Mouse (Mus musculus) c-Kit-positive CD71-positive TER-119-negative erythroid progenitor cells, embryonic 14.5 days (primary cell): Measurements from ENCODE around the gene Xpc.
A peak's percentile ranks its signal among the peaks of the same experiment; 100 is the strongest.
"Not testable (repeated sequence)": the region's sequence is repeated elsewhere in the genome, so short reads cannot be mapped to it uniquely, and the experiment has no call there.

Source experiments
- DNase-seq: peaks from one replicate; pipeline ENCODE4 v3.0.0-alpha.2; 2013; ENCODE audit warnings: low read depth

Gene Xpc

GRCm38 (mm10) chr6:91472319-91472718 is 43.4 kb downstream of the Xpc start:
- peak; percentile 33 for DNase-seq

- not testable (repeated sequence) for DNase-seq
Measured at GRCm38 (mm10) chr6:91471427-91471826, 44.3 kb downstream of the Xpc start.

GRCm38 (mm10) chr6:91470712-91471111 is 45.0 kb downstream of the Xpc start:
- DNase-seq, result no peak

- no peak for DNase-seq
Measured at GRCm38 (mm10) chr6:91467106-91467505, 48.6 kb downstream of the Xpc start.

GRCm38 (mm10) chr6:91465756-91466155 is 49.9 kb downstream of the Xpc start:
- no peak for DNase-seq

GRCm38 (mm10) chr6:91459471-91459870 is 56.2 kb downstream of the Xpc start:
- DNase-seq, result no peak

GRCm38 (mm10) chr6:91454546-91454945 is 61.1 kb downstream of the Xpc start:
- no peak for DNase-seq

GRCm38 (mm10) chr6:91452056-91452455 is 63.6 kb downstream of the Xpc start:
- DNase-seq, result no peak

GRCm38 (mm10) chr6:91449472-91450225 is 66.0 kb downstream of the Xpc start:
- peak; percentile 31 for DNase-seq

GRCm38 (mm10) chr6:91445316-91445715 is 70.4 kb downstream of the Xpc start:
- no peak for DNase-seq

GRCm38 (mm10) chr6:91441145-91441662 is 74.5 kb downstream of the Xpc start:
- peak; percentile 17 for DNase-seq

- DNase-seq, result peak; percentile 90
Measured at GRCm38 (mm10) chr6:91440474-91441144, 75.1 kb downstream of the Xpc start.
